Mouse (Mus musculus): ENCODE results near the gene Rhcg. TPM values are rescaled to one million over a fixed set of nuclear protein-coding genes. Genes with fewer than 3 reads are reported as not detected.

The Rhcg gene
- 6.2 and 7.5 TPM in 2 replicates for polyA plus RNA-seq (2015; fragmentation: Nextera tagmentation; extraction: Ambion mirVana)

DNA sequence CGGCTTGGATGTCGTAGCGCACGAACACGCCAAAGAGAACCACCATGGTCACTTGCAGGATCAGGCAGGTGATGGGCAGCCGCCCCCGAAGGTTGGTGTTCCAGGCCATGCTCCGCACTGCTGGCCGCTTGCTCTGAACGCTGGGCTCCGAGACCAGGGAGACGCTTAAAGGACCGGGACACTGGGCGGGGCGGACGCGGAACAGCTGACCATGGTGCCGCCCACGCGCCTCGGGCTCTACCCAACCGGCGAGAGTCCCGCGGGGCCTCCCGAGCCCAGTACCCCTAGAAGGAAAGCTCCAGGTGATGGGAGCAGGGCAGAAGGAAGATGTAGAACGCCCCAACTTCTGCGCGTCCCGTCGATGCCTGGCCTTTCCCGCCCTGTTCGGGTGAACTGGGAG, at the start of gene Rhcg:
Gene Rhcg, minus strand, starts transcription at position 240 of the 400 bp plus-strand sequence.
- H3K4me2 ChIP-seq = peak within 1 kb of the TSS; percentile 53
- H3K27me3 ChIP-seq = peaks cover 42% of the 10 kb centered on the region
- 0 out of 2 replicates have a peak within 1 kb of the TSS, but pooled peaks have one; percentile 45 for H3K9ac ChIP-seq
- H3K9me3 ChIP-seq (replicated peaks) = no peaks in the 10 kb centered on the region
- no peak for ATAC-seq
- WGBS = 10% methylated on average over 33 of the region's 33 CpGs
- H3K36me3 ChIP-seq (ENCODE audit: poor library complexity, severe bottlenecking) = no peaks in the 10 kb centered on the region
- no peak within 1 kb of the TSS for H3K27ac ChIP-seq
- H3K4me3 ChIP-seq = peak within 1 kb of the TSS; percentile 28
- H3K4me1 ChIP-seq = peaks cover 13% of the 10 kb centered on the region

DNA sequence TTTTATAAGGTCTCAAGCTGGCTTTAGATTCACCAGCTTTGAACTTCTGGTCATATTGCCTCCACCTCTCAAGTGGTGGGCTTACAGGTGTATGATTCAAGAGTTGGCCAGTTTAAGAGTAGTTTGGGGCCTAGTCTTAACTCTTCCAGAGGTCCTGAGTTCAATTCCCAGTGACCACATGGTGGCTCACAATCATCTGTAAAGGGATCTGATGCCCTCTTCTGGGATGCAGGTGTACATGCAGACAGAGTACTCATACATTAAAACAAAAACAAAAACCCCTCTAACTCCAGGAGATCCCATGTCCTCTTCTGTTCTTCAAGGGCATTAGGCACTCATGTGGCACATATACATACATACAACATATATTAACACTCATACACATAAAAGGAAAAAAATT, 49.2 kb upstream of the Rhcg start:
- no peak overlapping the region for H3K4me3 ChIP-seq
- no peak overlapping the region for H3K27ac ChIP-seq
- no peaks in the 10 kb centered on the region for H3K27me3 ChIP-seq
- H3K36me3 ChIP-seq (ENCODE audit: poor library complexity, severe bottlenecking) = peaks cover 43% of the 10 kb centered on the region
- H3K9ac ChIP-seq = no peak overlapping the region
- ATAC-seq = no peak
- H3K4me2 ChIP-seq = no peak overlapping the region
- peaks cover 27% of the 10 kb centered on the region for H3K4me1 ChIP-seq
- no peaks in the 10 kb centered on the region for H3K9me3 ChIP-seq (replicated peaks)

- 12% methylated on average over 5 of the region's 5 CpGs for WGBS
- Histone ChIP-seq H3K4me2 (peak overlapping the region; percentile 97), H3K4me3 (peak overlapping the region; percentile 96), H3K27ac (no peak overlapping the region), H3K9me3 (replicated peaks) (no peaks in the 10 kb centered on the region), H3K36me3 (ENCODE audit: poor library complexity, severe bottlenecking) (peaks cover under 1% of the 10 kb centered on the region; the same call in 1 of the 2 replicates), H3K4me1 (peaks cover 46% of the 10 kb centered on the region), H3K27me3 (no peaks in the 10 kb centered on the region), H3K9ac (peak overlapping the region; percentile 90)
- no peak for ATAC-seq
These were observed 43.9 kb upstream of the Rhcg start for GRCm38 (mm10) chr7:79661253-79661890.

DNA sequence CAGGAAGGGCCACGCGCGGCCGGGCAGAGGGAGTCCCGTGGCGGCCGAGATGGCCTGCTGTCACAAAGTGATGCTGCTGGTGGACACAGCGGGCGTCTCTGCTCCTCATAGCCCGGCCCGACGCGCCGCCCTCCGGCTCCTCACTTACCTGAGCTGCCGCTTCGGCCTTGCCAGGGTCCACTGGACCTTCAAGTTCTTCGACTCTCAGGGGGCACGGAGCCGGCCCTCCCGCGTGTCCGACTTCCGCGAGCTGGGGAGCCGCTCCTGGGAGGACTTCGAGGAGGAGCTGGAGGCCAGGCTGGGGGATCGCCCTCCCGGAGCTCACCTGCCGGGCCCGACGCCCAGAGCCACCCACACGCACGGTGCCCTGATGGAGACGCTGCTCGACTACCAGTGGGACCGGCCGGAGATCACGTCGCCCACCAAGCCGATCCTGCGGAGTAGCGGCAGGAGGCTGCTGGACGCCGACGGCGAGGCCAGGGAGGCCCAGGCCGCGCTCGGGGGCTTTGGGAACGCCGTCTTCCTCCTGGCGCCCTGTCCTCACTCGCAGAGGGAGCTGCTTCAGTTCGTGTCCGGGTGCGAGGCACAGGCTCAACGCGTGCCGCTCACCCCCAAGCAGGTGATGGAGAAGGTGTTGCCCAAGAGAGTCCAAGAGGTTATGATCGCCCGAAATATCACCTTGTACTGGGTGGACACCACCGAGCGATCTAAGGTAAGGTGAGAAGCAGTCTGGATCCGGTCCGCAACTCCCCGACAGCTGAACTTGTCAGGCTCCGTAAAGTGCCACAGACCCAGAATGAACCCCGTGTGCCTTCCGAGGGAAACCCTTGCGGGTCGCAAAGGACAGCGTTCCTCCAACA, 43.1 kb upstream of the Rhcg start:
- no peak for ATAC-seq
- H3K27ac ChIP-seq = no peak overlapping the region
- peaks cover 46% of the 10 kb centered on the region for H3K4me1 ChIP-seq
- H3K4me2 ChIP-seq = peak overlapping the region; percentile 97
- H3K4me3 ChIP-seq = peak overlapping the region; percentile 96
- no peaks in the 10 kb centered on the region for H3K27me3 ChIP-seq
- WGBS = under 1% methylated on average over 71 of the region's 73 CpGs
- H3K36me3 ChIP-seq (ENCODE audit: poor library complexity, severe bottlenecking) = no peaks in the 10 kb centered on the region
- peak overlapping the region; percentile 90 for H3K9ac ChIP-seq
- H3K9me3 ChIP-seq (replicated peaks) = no peaks in the 10 kb centered on the region

DNA sequence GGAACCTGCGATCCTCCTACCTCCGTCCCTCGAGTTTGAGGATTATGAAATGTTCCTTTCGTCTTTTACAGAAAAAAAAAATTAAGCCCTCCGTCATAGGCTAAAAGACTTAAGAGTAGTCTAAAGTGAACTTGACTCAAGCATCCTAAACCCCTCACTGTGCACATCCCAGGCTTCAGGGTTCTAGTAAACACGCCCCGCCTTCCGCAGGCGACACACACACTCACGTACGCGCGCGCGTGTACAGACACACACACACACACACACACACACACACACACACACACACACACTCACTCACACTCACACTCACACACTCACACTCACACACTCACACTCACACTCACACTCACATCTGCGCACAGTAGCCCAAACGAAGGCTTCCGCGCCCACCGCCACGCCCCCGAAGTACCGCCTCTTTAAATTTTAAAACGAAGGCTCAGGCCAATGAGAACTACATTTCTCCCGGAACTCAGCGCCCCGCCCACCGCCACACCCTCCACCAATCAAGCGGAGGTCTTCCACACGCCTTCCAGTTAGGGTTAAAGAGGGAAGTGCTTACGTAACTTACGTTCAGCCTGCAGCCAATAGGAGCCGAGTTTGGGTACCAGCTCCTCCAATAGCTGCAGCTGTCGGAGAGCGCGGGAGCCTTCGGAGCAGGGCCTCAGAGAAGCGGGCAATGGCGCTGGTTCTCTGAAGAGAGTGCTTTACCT, 42.3 kb upstream of the Rhcg start, which contains the start of gene Ticrr:
Gene Ticrr, plus strand, starts transcription at position 619 of the 713 bp plus-strand sequence.
- ATAC-seq = peak; percentile 100
- H3K9me3 ChIP-seq (replicated peaks) = no peaks in the 10 kb centered on the region
- peak within 1 kb of the TSS; percentile 97 for H3K4me2 ChIP-seq
- no peaks in the 10 kb centered on the region for H3K27me3 ChIP-seq
- H3K36me3 ChIP-seq (ENCODE audit: poor library complexity, severe bottlenecking) = no peaks in the 10 kb centered on the region
- no peak within 1 kb of the TSS for H3K27ac ChIP-seq
- peaks cover 46% of the 10 kb centered on the region for H3K4me1 ChIP-seq
- H3K4me3 ChIP-seq = peak within 1 kb of the TSS; percentile 96
- 1% methylated on average over 38 of the region's 39 CpGs for WGBS
- peak within 1 kb of the TSS; percentile 90 for H3K9ac ChIP-seq

DNA sequence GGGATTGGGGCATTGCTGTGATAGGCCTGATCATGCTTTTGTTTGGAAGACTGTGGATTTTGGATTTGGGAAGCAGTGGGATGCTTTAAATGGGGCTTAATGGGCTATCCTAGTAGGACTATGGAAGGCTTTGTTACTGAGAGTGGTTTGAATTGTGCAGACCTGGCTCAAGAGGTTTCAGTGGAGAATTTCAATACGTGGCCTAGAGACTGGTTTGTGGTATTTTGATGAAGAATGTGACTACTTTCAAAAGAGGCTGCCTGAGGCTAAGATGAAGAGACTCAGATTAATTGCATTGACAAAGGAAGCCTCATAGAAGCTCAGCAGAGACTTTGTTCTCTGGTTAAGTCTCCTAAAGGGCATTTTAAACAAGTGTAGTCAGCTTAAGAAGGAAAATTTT, 37.1 kb upstream of the Rhcg start:
- no peak overlapping the region for H3K27ac ChIP-seq
- H3K9me3 ChIP-seq (replicated peaks) = no peaks in the 10 kb centered on the region
- 0% methylated on average over 1 of the region's 1 CpGs for WGBS
- H3K4me3 ChIP-seq = no peak overlapping the region
- H3K9ac ChIP-seq = no peak overlapping the region
- no peaks in the 10 kb centered on the region for H3K27me3 ChIP-seq
- no peak for ATAC-seq
- H3K4me2 ChIP-seq = no peak overlapping the region
- peaks cover 6% of the 10 kb centered on the region for H3K4me1 ChIP-seq
- H3K36me3 ChIP-seq (ENCODE audit: poor library complexity, severe bottlenecking) = no peaks in the 10 kb centered on the region

- H3K36me3 ChIP-seq (ENCODE audit: poor library complexity, severe bottlenecking) = no peaks in the 10 kb centered on the region
- peaks cover 3% of the 10 kb centered on the region for H3K4me1 ChIP-seq
- no peaks in the 10 kb centered on the region for H3K9me3 ChIP-seq (replicated peaks)
- H3K4me2 ChIP-seq = no peak overlapping the region
- 63% methylated on average over 1 of the region's 1 CpGs for WGBS
- H3K4me3 ChIP-seq = no peak overlapping the region
- no peak overlapping the region for H3K27ac ChIP-seq
- H3K9ac ChIP-seq = no peak overlapping the region
- H3K27me3 ChIP-seq = no peaks in the 10 kb centered on the region
- ATAC-seq = no peak
These were observed 36.7 kb upstream of the Rhcg start for GRCm38 (mm10) chr7:79654185-79654584.

DNA sequence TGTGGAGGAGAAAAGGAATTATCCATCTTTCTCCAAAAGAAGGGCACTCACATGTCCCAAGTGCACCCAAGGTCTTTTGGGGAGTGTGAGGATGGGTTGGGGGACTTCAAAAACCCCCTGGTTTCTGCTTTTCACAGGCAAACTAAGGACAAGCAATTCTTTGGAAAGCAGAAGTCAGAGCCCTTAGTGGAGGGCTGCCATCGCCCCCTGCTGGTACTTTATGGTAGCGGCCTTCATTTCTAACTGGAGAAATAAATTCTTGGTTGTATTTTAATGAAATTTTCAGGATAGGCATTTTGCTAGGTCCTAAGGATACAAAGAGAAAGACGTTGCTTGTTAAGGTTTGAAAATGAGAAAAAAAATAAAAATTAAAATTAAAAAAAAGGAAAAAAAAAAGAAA, 31.5 kb upstream of the Rhcg start:
- 10% methylated on average over 3 of the region's 3 CpGs for WGBS
- Histone ChIP-seq H3K36me3 (ENCODE audit: poor library complexity, severe bottlenecking) (no peaks in the 10 kb centered on the region), H3K4me2 (no peak overlapping the region)

DNA sequence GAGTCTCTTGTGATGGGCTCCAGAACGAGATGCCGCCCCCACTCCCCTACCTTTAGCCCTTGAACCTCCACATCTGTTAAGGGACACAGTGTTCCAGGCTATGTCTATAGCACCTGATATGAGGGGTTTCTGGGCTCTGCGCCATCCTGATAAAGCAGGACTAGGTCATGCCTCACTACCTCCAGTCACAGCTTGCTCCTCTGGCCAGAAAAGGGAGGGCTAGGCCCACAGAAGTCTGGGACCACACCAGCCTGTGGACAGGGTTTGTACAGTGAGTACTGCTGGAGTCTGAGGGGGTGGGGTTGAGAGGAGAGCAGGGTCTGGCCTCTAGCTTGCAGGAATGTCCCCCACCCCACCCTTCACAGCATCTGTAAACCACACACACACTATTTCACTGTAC, 29.8 kb upstream of the Rhcg start:
- no peak overlapping the region for H3K4me3 ChIP-seq
- WGBS = 88% methylated on average over 3 of the region's 3 CpGs
- ATAC-seq = no peak

More for the DNA sequence above, 31.5 kb upstream of the Rhcg start:
- no peaks in the 10 kb centered on the region for H3K4me1 ChIP-seq
- H3K4me3 ChIP-seq = no peak overlapping the region
- H3K27ac ChIP-seq = no peak overlapping the region
- no peak overlapping the region for H3K9ac ChIP-seq
- H3K9me3 ChIP-seq (replicated peaks) = no peaks in the 10 kb centered on the region
- no peaks in the 10 kb centered on the region for H3K27me3 ChIP-seq
- no peak for ATAC-seq

DNA sequence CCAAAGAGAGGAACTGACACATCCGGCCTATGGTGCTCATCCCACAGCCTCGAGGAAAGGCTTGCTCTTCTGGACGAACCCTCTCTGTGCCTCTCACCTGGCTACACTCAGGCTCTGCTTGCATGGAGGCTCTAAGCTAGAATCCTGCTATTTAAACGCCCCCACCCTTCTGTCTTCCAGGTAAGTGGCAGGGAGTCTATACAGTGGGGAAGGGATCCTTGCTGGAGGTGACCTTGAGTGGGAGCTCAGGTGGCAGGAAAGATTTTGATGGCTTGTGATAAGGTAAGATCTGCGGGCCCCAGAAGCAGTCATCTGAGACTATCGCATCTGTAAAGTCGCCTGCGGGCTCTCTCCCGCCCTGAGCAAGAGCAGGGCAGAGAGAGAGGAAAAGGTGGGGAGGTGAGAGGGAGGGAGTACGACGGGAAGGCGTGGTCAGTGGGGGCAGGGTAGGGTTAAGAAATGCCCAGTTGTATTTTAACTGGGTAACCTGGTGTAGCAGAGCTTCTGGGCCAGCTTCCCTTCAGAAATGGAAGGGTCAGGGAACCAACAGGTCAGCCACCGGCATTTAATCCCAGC, 14.4 kb upstream of the Rhcg start:
- Histone ChIP-seq H3K9me3 (replicated peaks) (no peaks in the 10 kb centered on the region), H3K4me3 (no peak overlapping the region), H3K27me3 (no peaks in the 10 kb centered on the region), H3K9ac (no peak overlapping the region), H3K4me2 (no peak overlapping the region), H3K36me3 (ENCODE audit: poor library complexity, severe bottlenecking) (no peaks in the 10 kb centered on the region), H3K27ac (no peak overlapping the region), H3K4me1 (no peaks in the 10 kb centered on the region)
- ATAC-seq = no peak
- WGBS = 27% methylated on average over 13 of the region's 13 CpGs

More for the DNA sequence above, 29.8 kb upstream of the Rhcg start:
- no peak overlapping the region for H3K9ac ChIP-seq
- H3K27me3 ChIP-seq = no peaks in the 10 kb centered on the region
- no peak overlapping the region for H3K27ac ChIP-seq
- no peak overlapping the region for H3K4me2 ChIP-seq
- H3K9me3 ChIP-seq (replicated peaks) = no peaks in the 10 kb centered on the region
- no peaks in the 10 kb centered on the region for H3K36me3 ChIP-seq (ENCODE audit: poor library complexity, severe bottlenecking)
- H3K4me1 ChIP-seq = no peaks in the 10 kb centered on the region

GRCm38 (mm10) chr7:79628271-79628913, 10.9 kb upstream of the Rhcg start:
- no peaks in the 10 kb centered on the region for H3K9me3 ChIP-seq (replicated peaks)
- no peak overlapping the region for H3K9ac ChIP-seq
- H3K36me3 ChIP-seq (ENCODE audit: poor library complexity, severe bottlenecking) = no peaks in the 10 kb centered on the region
- no peak overlapping the region for H3K4me2 ChIP-seq
- no peaks in the 10 kb centered on the region for H3K4me1 ChIP-seq
- ATAC-seq = no peak
- no peak overlapping the region for H3K27ac ChIP-seq
- 69% methylated on average over 4 of the region's 4 CpGs for WGBS
- no peaks in the 10 kb centered on the region for H3K27me3 ChIP-seq
- no peak overlapping the region for H3K4me3 ChIP-seq
